Mouse (Mus musculus): ENCODE measurements around the gene Slc6a20a. TPM values are rescaled to one million over a fixed set of nuclear protein-coding genes. Genes with fewer than 3 reads are reported as not detected.

Slc6a20a gene
- polyA plus RNA-seq (2016; fragmentation: Nextera tagmentation; extraction: Ambion mirVana) = not detected in 2 replicates

DNA sequence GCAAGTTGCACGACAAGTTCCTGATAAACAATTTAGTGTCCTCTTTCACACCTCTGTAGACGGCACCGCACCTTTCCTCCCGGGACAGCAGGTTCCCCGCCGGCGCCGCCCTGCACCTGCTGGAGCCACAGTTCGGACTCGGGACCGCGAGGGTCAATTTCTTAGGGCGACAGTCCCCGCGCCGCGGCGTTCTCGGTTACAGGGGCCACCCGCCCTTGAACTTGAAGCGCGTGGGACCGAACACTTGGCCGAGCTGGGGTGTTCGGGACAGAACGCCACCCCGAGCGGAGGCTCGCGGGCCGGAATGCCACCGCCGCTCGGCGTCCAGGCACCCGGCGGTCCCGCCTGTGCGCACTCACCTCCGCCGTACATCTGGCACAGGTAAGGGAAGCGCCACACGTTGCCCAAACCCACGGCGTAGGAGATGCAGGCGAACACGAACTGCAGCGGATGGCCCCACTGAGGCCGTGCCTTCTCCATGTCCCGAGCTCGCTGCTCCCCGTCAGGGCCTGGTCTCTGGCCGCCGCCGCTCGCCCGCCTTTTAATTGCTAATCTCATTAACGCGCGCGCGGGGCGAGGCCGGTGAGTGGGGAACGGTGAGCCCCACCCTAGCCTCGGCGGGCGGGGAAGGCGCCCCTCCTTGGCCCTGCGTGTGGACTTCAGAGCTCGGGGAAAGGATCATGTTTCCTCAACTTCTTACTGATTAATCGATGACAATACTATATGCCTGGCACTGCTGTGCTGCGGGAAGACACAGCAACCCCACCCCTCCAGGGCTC lies at the start of gene Slc6a20a, which contains the start of gene Ccr9:
Slc6a20a (minus strand) TSS at position 559 of the 779 bp plus-strand sequence.
Ccr9 (plus strand) TSS at position 113 of the 779 bp plus-strand sequence.
- peak within 1 kb of the TSS; percentile 61 for H3K4me3 ChIP-seq
- H3K4me1 ChIP-seq = peaks cover 9% of the 10 kb centered on the region
- WGBS = 1% methylated on average over 73 of the region's 73 CpGs
- peaks cover 96% of the 10 kb centered on the region for H3K27me3 ChIP-seq (ENCODE audit: insufficient read depth, poor library complexity, severe bottlenecking)
- no peaks in the 10 kb centered on the region for H3K9me3 ChIP-seq
- H3K36me3 ChIP-seq = no peaks in the 10 kb centered on the region
- H3K27ac ChIP-seq = no peak within 1 kb of the TSS
- no peak for DNase-seq (ENCODE audit: low spot score)

DNA sequence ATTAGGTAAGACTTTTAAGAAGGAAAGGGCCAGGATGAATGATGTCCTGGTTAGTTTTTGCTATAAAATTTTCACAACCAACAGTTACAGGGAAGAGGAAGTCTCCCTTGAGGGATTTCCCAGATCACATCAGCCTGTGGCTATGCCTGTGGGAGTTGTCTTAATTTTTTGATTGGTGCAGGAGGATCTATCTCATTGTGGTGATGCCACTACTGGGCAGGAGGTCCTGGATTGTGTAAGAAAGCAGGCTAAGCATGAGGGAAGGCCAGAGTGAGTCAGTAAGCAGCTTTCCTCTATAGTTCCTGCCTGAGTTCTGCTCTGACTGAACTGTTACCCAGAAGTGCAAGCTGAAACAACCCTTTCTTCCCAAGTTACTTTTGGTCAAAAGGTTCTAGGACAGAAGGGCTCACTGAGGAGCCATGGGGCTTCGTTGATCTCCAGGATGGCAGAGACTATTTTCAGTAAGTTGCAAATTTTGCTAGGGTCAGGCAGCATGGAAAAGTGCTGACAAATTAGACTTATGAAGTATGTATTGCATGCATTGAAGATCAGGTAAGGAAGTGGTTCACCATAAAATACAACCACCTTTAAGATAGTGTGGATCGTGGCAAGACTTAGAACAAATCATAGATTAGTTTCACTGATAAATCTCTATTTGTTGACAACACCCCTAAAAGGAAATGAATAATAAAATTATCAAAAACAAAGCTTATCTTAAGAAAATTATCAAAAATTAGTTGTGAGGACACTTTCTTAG lies 44.2 kb upstream of the Slc6a20a start:
- H3K4me3 ChIP-seq = no peak overlapping the region
- H3K27ac ChIP-seq = no peak overlapping the region
- H3K36me3 ChIP-seq = no peaks in the 10 kb centered on the region
- H3K27me3 ChIP-seq (ENCODE audit: insufficient read depth, poor library complexity, severe bottlenecking) = no peaks in the 10 kb centered on the region
- 69% methylated on average over 2 of the region's 2 CpGs for WGBS
- DNase-seq (ENCODE audit: low spot score) = no peak
- no peaks in the 10 kb centered on the region for H3K4me1 ChIP-seq
- no peaks in the 10 kb centered on the region for H3K9me3 ChIP-seq

GRCm38 (mm10) chr9:123717186-123718008 lies 38.7 kb upstream of the Slc6a20a start, which contains the start of gene Lztfl1:
Gene Lztfl1 (minus strand): TSS chr9:123717697.
- H3K4me3 ChIP-seq = peak within 1 kb of the TSS; percentile 88
- under 1% methylated on average over 55 of the region's 55 CpGs for WGBS

GRCm38 (mm10) chr9:123716301-123716700 lies 37.6 kb upstream of the Slc6a20a start:
- H3K36me3 ChIP-seq = 0 out of 2 replicates have a peak, but pooled peaks cover 8% of the 10 kb centered on the region
- no peak for DNase-seq (ENCODE audit: low spot score)
- peak overlapping the region; percentile 88 for H3K4me3 ChIP-seq
- 61% methylated on average over 3 of the region's 3 CpGs for WGBS
- H3K27me3 ChIP-seq (ENCODE audit: insufficient read depth, poor library complexity, severe bottlenecking) = no peaks in the 10 kb centered on the region
- peaks cover 7% of the 10 kb centered on the region; the same call in 1 of the 2 replicates for H3K4me1 ChIP-seq
- no peak overlapping the region for H3K27ac ChIP-seq
- H3K9me3 ChIP-seq = no peaks in the 10 kb centered on the region

More at GRCm38 (mm10) chr9:123717186-123718008, 38.7 kb upstream of the Slc6a20a start, which contains the start of gene Lztfl1:
- DNase-seq (ENCODE audit: low spot score) = peak; percentile 99
- no peaks in the 10 kb centered on the region for H3K36me3 ChIP-seq
- H3K27me3 ChIP-seq (ENCODE audit: insufficient read depth, poor library complexity, severe bottlenecking) = no peaks in the 10 kb centered on the region
- peaks cover 7% of the 10 kb centered on the region; the same call in 1 of the 2 replicates for H3K4me1 ChIP-seq
- H3K27ac ChIP-seq = peak within 1 kb of the TSS; percentile 86
- H3K9me3 ChIP-seq = no peaks in the 10 kb centered on the region

- Histone ChIP-seq H3K4me3 (no peak overlapping the region), H3K4me1 (peaks cover 7% of the 10 kb centered on the region; the same call in 1 of the 2 replicates), H3K27ac (no peak overlapping the region), H3K27me3 (ENCODE audit: insufficient read depth, poor library complexity, severe bottlenecking) (no peaks in the 10 kb centered on the region), H3K36me3 (peaks cover 25% of the 10 kb centered on the region), H3K9me3 (no peaks in the 10 kb centered on the region)
- 74% methylated on average over 2 of the region's 2 CpGs for WGBS
- DNase-seq (ENCODE audit: low spot score) = no peak
Measured at GRCm38 (mm10) chr9:123713111-123713510, 34.4 kb upstream of the Slc6a20a start.

DNA sequence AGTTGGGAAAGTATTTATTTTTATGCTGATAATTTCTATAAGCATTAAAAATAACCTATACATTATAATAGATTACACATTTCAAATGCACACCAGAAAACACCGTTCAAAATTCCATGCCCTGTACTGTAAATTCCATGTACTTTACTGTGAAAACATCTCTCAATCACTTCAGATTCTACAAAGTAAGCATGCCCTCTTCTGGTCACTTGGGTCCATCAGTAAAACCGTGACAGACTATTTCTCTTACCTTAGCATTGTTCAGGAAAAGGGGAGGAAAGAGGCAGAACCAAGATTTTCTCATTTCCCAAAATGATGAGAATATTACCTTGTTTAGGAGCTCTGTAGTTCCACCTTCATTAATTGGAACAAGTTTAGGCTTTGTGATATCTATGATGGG lies 30.5 kb upstream of the Slc6a20a start:
- no peak for DNase-seq (ENCODE audit: low spot score)
- Histone ChIP-seq H3K27me3 (ENCODE audit: insufficient read depth, poor library complexity, severe bottlenecking) (no peaks in the 10 kb centered on the region), H3K36me3 (peaks cover 34% of the 10 kb centered on the region), H3K27ac (no peak overlapping the region), H3K4me1 (no peaks in the 10 kb centered on the region), H3K9me3 (no peaks in the 10 kb centered on the region), H3K4me3 (no peak overlapping the region)
- WGBS = 56% methylated on average over 2 of the region's 2 CpGs

DNA sequence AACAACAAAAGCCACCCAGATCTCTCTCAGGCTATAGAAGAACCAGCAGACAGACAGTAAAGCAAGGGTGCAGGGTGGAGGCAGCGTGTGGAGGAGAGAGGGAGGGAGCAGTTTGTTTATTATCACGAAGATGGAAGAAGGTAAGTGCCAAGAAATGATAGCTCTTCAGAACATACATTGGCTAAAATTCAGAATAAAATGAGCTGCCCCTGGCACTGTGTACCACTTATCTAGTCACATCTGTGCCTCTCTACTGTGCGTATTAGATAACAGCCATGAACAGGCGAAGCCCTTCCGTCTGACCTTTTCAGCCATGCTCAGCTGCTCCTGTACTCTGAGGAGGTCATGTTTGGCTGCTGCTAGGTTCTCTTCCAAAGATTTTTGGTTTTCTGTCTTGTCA lies 23.1 kb upstream of the Slc6a20a start:
- WGBS = 83% methylated on average over 5 of the region's 5 CpGs
- no peaks in the 10 kb centered on the region for H3K4me1 ChIP-seq
- H3K27me3 ChIP-seq (ENCODE audit: insufficient read depth, poor library complexity, severe bottlenecking) = no peaks in the 10 kb centered on the region
- no peak for DNase-seq (ENCODE audit: low spot score)
- peaks cover 29% of the 10 kb centered on the region for H3K36me3 ChIP-seq
- no peaks in the 10 kb centered on the region for H3K9me3 ChIP-seq
- no peak overlapping the region for H3K27ac ChIP-seq
- no peak overlapping the region for H3K4me3 ChIP-seq

DNA sequence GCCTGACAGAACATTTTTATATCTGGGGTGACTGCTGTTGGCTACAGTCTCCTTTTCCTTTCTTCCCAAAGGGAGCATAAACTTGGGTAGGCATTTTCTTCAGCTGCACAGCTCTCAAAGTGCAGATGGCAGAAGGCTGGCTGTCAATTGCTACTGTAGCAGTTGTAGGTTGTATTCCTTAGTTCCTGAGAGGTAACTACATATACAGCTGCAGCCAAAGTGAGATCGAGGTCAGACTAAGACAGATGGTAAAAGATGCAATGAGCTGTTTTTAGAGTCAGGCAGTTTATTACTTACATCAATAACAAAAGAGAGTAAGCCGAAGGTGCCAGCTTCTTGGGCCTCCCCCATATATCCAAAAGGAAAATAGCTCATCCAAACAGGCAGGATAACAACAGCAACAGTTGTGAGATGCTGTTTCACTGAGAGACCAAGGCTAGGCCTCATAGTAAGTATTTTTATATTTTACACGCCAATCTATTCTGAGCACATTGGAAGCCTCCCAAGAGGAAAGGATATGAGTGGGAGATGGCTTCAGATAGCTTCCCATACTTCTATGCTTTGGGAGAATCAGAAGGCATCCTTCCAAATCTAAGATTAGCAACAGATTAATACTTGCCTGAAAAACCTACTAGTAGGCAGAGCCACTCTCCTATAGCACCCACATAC lies 17.1 kb upstream of the Slc6a20a start:
- peaks cover 18% of the 10 kb centered on the region; the same call in 1 of the 2 replicates for H3K36me3 ChIP-seq
- no peak for DNase-seq (ENCODE audit: low spot score)
- no peaks in the 10 kb centered on the region for H3K9me3 ChIP-seq
- no peak overlapping the region for H3K4me3 ChIP-seq
- H3K27me3 ChIP-seq (ENCODE audit: insufficient read depth, poor library complexity, severe bottlenecking) = no peaks in the 10 kb centered on the region
- no peak overlapping the region for H3K27ac ChIP-seq
- no peaks in the 10 kb centered on the region for H3K4me1 ChIP-seq
- WGBS = 84% methylated on average over 3 of the region's 3 CpGs

- peaks cover 11% of the 10 kb centered on the region; the same call in 1 of the 2 replicates for H3K27me3 ChIP-seq (ENCODE audit: insufficient read depth, poor library complexity, severe bottlenecking)
- no peaks in the 10 kb centered on the region for H3K9me3 ChIP-seq
- no peaks in the 10 kb centered on the region for H3K4me1 ChIP-seq
- no peak for DNase-seq (ENCODE audit: low spot score)
- H3K4me3 ChIP-seq = no peak overlapping the region
- no peak overlapping the region for H3K27ac ChIP-seq
- 39% methylated on average over 1 of the region's 1 CpGs for WGBS
- peaks cover 6% of the 10 kb centered on the region; the same call in 1 of the 2 replicates for H3K36me3 ChIP-seq
Measured at GRCm38 (mm10) chr9:123688227-123688626, 9.5 kb upstream of the Slc6a20a start.

- 79% methylated on average over 5 of the region's 5 CpGs for WGBS
Measured at GRCm38 (mm10) chr9:123686206-123686605, 7.5 kb upstream of the Slc6a20a start.

GRCm38 (mm10) chr9:123683704-123684103 lies 5.0 kb upstream of the Slc6a20a start:
- Histone ChIP-seq H3K9me3 (no peaks in the 10 kb centered on the region), H3K36me3 (no peaks in the 10 kb centered on the region), H3K4me3 (no peak overlapping the region), H3K27ac (no peak overlapping the region), H3K4me1 (peaks cover 3% of the 10 kb centered on the region), H3K27me3 (ENCODE audit: insufficient read depth, poor library complexity, severe bottlenecking) (peaks cover 53% of the 10 kb centered on the region)
- no peak for DNase-seq (ENCODE audit: low spot score)
- 63% methylated on average over 3 of the region's 3 CpGs for WGBS

More at GRCm38 (mm10) chr9:123686206-123686605, 7.5 kb upstream of the Slc6a20a start:
- no peak overlapping the region for H3K27ac ChIP-seq
- no peaks in the 10 kb centered on the region for H3K9me3 ChIP-seq
- no peak for DNase-seq (ENCODE audit: low spot score)
- H3K27me3 ChIP-seq (ENCODE audit: insufficient read depth, poor library complexity, severe bottlenecking) = peaks cover 28% of the 10 kb centered on the region
- H3K36me3 ChIP-seq = no peaks in the 10 kb centered on the region
- no peaks in the 10 kb centered on the region for H3K4me1 ChIP-seq
- H3K4me3 ChIP-seq = no peak overlapping the region

DNA sequence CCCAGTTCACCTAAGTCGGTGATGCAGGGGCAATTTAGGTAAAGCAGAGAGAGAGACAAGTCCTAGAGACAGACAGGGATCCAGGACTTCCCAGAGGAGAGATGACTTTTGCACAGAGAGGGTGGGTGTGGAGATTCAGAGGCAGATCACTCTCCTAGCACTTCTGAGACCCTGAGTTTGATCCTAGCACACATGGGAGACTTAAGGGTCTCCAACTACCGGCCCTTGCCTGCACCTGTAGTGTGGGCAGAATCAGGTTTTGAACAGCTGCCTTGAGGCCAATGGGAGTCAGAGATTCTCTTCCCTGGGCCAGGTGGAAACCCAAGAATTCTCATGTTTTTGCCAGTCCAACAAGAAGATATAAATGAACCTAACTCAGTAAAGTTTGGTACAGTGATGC lies 513 bp upstream of the Slc6a20a start:
- Histone ChIP-seq H3K36me3 (no peaks in the 10 kb centered on the region), H3K4me1 (peaks cover 9% of the 10 kb centered on the region), H3K27ac (no peak overlapping the region), H3K9me3 (no peaks in the 10 kb centered on the region), H3K27me3 (ENCODE audit: insufficient read depth, poor library complexity, severe bottlenecking) (peaks cover 96% of the 10 kb centered on the region), H3K4me3 (peak overlapping the region; percentile 61; the same call in 1 of the 2 replicates)
- WGBS = 30% methylated on average over 2 of the region's 2 CpGs
- DNase-seq (ENCODE audit: low spot score) = no peak

All from heart, embryonic 10.5 days (tissue).